Mouse (Mus musculus): Measurements from ENCODE around the gene Gpc5. TPM values are rescaled to one million over a fixed set of nuclear protein-coding genes. Genes with fewer than 3 reads are reported as not detected.
A peak's percentile ranks its signal among the peaks of the same experiment; 100 is the strongest.

Gene Gpc5
- total RNA-seq, 2 experiments from 2014 or later: not detected

DNA sequence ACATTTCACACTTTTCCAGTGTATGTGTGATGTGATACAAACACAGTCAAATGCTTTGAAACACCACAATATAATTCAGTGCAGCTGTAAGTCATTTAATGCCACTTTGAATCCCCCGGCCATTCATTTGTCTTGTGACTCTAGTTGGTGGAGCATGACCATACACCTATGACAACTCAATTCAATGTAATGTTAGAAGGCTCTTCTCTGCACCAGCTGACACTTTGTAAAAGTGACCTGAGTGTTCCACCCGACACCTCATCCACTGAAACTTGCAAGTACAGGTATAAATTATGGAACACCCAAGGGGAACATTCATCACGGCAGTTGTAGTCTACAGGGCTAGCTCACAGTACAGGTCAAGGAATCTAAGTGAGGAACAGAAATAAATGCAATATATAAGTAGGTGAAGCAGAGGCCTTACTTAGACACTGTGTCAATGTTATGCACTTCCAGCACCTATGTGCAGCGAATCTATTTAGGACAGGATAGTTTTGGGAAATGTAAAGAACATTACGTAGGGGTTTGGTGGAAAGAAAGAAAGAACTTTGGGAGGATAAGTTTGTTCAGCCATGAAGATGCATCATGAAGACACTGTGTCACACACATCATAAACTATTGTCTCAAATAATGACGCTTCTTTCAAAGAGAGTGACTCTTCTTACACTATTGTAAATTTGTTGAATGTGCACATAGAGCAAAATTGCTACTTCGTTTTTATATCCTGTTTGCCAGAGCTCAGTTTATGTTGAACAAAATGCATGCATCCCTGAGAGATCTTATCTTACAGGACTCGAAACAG, 1381.6 kb downstream of the Gpc5 start:
- intact Hi-C loops (cut with DNase I): no loop called here
- Histone ChIP-seq H3K4me3 (no peak overlapping the region), H3K27ac (no peak overlapping the region)
- no peak for DNase-seq
- TF ChIP-seq CTCF (IDR thresholded peaks at IDR 0.05): no peak

DNA sequence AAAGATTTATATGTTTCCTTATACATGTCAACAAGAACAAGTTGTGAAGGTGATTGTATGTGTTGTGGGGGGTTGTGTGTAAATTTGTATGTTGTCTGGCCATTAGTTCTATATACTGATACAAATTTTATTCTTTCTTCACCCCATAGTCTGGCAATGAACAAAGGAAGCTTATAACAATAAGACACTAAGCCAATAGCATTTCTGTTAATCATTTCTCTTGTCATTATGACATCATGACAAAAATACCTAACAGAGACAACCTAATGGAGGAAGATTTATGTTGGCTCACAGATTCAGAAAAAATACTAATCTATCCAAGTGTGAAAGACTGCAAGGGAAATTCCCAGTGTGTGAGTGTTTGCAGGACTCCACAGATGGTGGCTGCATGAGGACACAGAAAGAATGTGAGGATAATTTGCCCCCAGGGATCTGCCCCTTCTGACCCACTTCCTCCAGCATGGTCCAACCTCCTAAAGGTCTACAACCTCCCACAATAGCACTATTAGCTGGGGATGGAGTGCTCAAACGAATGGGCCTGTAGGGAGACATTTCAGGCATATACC, 1402.4 kb downstream of the Gpc5 start:
- DNase-seq: no peak
- H3K4me3 ChIP-seq: no peak overlapping the region
- intact Hi-C loops (cut with DNase I): no loop called here
- H3K27ac ChIP-seq: no peak overlapping the region
- no peak for TF ChIP-seq CTCF (IDR thresholded peaks at IDR 0.05)

DNA sequence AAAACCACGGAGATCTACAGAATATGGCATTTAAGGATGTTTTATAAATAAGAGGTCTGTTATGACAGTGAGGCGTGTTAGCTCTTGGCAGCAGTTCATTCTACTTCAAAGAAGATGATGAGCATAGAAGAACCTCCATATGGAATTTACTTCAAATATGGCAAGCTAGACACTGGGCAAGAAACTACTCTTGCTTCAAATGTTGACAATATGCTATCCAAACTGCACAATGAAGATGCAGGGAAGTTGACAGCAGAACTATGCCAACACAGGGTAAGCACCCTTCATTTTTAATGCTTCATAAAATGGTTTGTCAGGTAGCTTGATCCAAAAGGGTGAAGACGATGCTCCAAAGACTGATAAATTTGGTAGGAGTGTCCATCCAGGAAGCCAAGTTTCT, 1446.2 kb downstream of the Gpc5 start:
- DNase-seq: no peak
- intact Hi-C loops (cut with DNase I): no loop called here
- H3K4me3 ChIP-seq: no peak overlapping the region
- no peak for TF ChIP-seq CTCF (IDR thresholded peaks at IDR 0.05)
- H3K27ac ChIP-seq: no peak overlapping the region

DNA sequence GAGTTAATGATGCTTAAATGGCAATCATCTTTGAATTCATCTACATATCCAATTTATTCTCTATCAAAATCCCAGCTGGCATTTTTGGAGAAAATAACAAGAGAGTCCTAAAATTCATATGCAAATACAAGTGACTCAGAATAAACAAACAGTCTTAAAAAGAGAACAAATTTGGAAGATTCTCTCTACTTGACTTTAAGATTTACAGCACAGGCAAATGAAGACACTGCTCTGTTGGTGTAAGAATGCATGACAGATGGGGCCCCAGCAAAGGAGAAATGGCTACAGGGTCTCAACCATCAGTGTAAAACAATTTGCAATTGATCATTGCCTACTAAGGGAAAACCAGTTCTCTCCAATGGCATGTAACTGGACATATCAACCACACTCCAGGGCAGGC, 1451.7 kb downstream of the Gpc5 start:
- no peak for DNase-seq
- intact Hi-C loops (cut with DNase I): no loop called here
- TF ChIP-seq CTCF (IDR thresholded peaks at IDR 0.05): no peak
- no peak overlapping the region for H3K4me3 ChIP-seq
- H3K27ac ChIP-seq: no peak overlapping the region

DNA sequence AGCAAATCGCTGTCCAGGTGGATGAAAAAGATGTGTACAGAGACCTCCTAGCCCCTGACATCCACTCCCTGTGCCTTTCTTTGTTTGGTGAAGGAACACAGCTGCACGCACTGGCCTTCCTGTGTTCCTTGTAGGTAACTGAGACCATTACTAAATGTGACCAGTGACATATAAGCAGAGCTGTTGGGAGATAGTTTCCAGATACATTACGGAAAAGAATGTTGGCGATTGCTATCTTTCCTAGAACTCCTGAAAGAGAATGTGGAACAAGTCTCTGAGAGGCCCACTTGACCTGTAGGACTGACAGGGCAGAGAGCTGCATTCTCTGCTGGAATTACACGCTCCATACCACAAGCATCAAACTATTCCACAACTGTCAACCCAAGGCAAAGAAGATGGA, 1459.4 kb downstream of the Gpc5 start:
- Histone ChIP-seq H3K27ac (no peak overlapping the region), H3K4me3 (no peak overlapping the region)
- intact Hi-C loops (cut with DNase I): no loop called here
- no peak for DNase-seq
- TF ChIP-seq CTCF (IDR thresholded peaks at IDR 0.05): no peak

DNA sequence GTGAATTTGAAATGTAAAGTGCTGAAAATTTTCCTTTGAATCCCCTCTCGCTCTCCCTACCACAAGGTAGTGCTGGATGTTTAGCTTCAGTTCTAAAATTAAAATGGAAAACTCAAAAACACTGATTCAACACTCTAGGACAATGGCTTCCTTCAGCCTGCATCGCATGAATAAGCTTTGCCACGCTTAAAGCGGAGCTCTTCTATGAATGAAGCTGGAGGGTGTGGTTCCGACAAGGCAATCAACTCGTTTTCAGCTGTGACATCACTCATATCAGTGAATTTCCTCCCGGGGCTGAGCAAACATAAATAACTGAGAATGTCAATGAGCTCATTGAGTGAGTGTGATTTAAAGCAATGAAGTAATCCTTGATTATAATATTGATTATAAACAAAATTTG, 1461.3 kb downstream of the Gpc5 start:
- DNase-seq: no peak
- Histone ChIP-seq H3K4me3 (no peak overlapping the region), H3K27ac (no peak overlapping the region)
- intact Hi-C loops (cut with DNase I): no loop called here
- no peak for TF ChIP-seq CTCF (IDR thresholded peaks at IDR 0.05)

DNA sequence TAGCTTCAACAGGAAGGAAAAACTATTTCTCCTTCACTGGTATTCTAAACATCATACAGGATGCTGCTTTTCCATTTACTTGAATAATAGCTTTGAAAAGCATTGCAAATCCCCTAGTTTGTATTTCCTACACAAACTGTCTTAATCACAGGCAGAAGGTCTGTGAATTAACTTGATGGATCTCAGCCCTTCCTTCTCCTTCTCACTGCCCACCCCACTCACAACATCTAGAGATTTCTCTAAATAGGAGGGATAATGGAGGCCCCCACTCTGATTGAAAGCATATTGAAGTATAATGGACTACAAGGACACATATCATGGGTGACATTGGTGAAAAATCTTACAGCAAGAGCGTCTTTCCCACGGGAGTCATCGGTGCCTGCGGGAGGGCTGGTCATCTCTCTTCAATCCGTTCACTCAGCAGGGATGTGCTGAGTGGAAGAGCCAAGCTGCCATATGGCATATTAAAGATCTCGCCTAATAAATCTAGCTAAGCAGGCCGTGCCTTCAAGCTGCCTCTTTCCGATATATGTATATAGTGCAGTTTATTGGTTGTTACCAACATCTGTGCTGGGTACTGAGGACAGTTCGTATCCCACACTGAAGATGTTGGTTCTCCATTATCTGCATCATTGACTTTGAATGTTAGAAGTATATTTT, 1466.3 kb downstream of the Gpc5 start:
- intact Hi-C loops (cut with DNase I): no loop called here

DNA sequence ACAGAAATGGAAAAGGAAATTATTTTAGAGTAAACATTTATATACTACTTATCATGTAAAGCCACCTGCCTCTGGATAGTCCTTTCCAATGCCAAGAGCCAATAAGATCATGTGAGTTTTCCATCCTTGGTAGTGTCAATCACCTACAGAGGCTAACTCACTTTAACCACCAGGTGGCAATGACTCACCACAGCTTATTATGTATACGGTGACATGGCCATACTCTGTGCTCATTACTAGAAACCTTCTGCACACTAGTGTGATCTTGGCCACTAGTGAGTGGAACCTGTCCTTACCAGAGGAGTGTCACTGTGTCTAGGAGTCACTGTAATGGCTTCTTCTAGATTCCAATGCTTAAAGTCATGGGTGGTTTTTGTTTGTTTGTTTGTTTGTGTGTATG, 1468.0 kb downstream of the Gpc5 start:
- intact Hi-C loops (cut with DNase I): no loop called here
- DNase-seq: no peak
- Histone ChIP-seq H3K4me3 (no peak overlapping the region), H3K27ac (no peak overlapping the region)
- TF ChIP-seq CTCF (IDR thresholded peaks at IDR 0.05): peak; percentile 54

More for the DNA sequence above, 1466.3 kb downstream of the Gpc5 start:
- Histone ChIP-seq H3K27ac (no peak overlapping the region), H3K4me3 (no peak overlapping the region)
- DNase-seq: no peak
- TF ChIP-seq CTCF (IDR thresholded peaks at IDR 0.05): no peak

Small RNA genes within 50 kb of the gene (microRNA-seq; reads per million reads assigned to microRNA genes)
- gene Mir17: 1,858 reads per million, percentile 82 among the genes with 10 or more reads in this experiment
- 149 reads per million, percentile 50 among the genes with 10 or more reads in this experiment for gene Mir18
- 3.6 reads per million for gene Mir19a
- 2.2 reads per million for gene Mir19b-1
- 1,365 reads per million, percentile 80 among the genes with 10 or more reads in this experiment for gene Mir20a
- gene Mir92-1: 580 reads per million, percentile 69 among the genes with 10 or more reads in this experiment
